Mouse (Mus musculus) thymus, adult 2 months (tissue): ENCODE data around the gene Abcc3. TPM values are rescaled to one million over a fixed set of nuclear protein-coding genes. Genes with fewer than 3 reads are reported as not detected.

Source experiments
- DNase-seq: peaks from one replicate; pipeline ENCODE4 v3.0.0; 2021
- H3K27ac ChIP-seq: fragments of 200-500 bp; 2 replicates; pipeline ENCODE4 v1.5.1; 2012; ENCODE audit warnings: low read length, control low read depth; ENCODE audit not compliant: control insufficient read depth, insufficient read depth
- H3K27me3 ChIP-seq: fragments of 200-500 bp; 2 replicates; pipeline ENCODE4 v1.6.1; 2012; ENCODE audit warnings: mild to moderate bottlenecking, low read length, moderate library complexity, mixed read lengths; ENCODE audit not compliant: control insufficient read depth, insufficient read depth
- H3K36me3 ChIP-seq: fragments of 200-500 bp; 2 replicates; pipeline ENCODE4 v1.6.1; 2012; ENCODE audit warnings: mild to moderate bottlenecking, low read length, moderate library complexity; ENCODE audit not compliant: control insufficient read depth, insufficient read depth
- H3K4me1 ChIP-seq: fragments of 200-500 bp; replicated peaks from 2 replicates; pipeline ENCODE4 v1.6.1; 2012; ENCODE audit warnings: low read length; ENCODE audit not compliant: control insufficient read depth, insufficient read depth
- H3K4me3 ChIP-seq: fragments of 200-500 bp; 2 replicates; pipeline ENCODE4 v1.5.1; 2012; ENCODE audit warnings: mild to moderate bottlenecking, low read length, control low read depth, moderate library complexity; ENCODE audit not compliant: control insufficient read depth, insufficient read depth
- CTCF ChIP-seq: fragments of 200-500 bp; IDR thresholded peaks from 2 replicates; pipeline ENCODE4 v1.5.1; 2012; ENCODE audit warnings: mild to moderate bottlenecking, control low read depth, low read length, moderate library complexity, borderline replicate concordance; ENCODE audit not compliant: control insufficient read depth, poor library complexity, insufficient read depth; ENCODE audit errors: extremely low read depth
- POLR2A ChIP-seq: fragments of 200-500 bp; IDR thresholded peaks from 2 replicates; pipeline ENCODE4 v1.6.1; 2012; ENCODE audit warnings: mild to moderate bottlenecking, low read length, control low read depth, moderate library complexity; ENCODE audit not compliant: control insufficient read depth, poor library complexity, insufficient read depth; ENCODE audit errors: extremely low read depth
- WGBS: fragments of 180-500 bp; shearing (Covaris S2); methylation state at CpG from one replicate; pipeline ENCODE4 v1.1.7; 2018; 5-methylcytosine and 5-hydroxymethylcytosine counted together
- polyA plus RNA-seq: library from polyadenylated mRNA; depleted of rRNA; stranded (reverse); fragments of >200 nt; gene quantifications from 2 replicates; pipeline ENCODE4 v1.2.3, GENCODE M21; 2012; rRNA removed

Abcc3 gene
- polyA plus RNA-seq = 21.5 and 28.4 TPM in 2 replicates

DNA sequence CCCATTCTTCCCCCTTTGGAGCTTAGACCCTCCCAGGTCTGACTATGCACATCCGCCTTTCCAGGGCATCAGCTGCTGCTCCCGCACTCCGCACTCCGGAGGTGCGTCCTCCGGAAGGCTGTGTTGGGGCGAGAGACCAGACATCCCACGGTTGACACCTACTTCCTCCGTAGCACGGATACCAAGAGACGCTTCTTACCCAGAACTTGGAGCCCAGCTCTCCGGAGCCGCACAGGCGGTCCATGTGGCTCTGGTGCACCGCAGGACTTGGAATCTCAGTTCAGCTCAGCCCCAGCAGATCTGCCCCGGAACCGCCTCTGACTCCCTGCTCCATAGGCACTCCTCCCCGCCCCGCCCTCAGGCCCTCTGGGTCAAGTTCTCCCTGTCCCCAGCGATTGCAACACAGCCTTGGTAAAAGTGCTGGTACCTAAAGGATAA, at the start of gene Abcc3:
Abcc3 (minus strand) TSS at position 326 of the 438 bp plus-strand sequence.
- WGBS = 11% methylated on average over 20 of the region's 20 CpGs
- Histone ChIP-seq H3K36me3 (no peaks in the 10 kb centered on the region), H3K27me3 (peaks cover 5% of the 10 kb centered on the region; the same call in 1 of the 2 replicates), H3K4me3 (peak within 1 kb of the TSS; percentile 15), H3K27ac (no peak within 1 kb of the TSS), H3K4me1 (peaks cover 8% of the 10 kb centered on the region)
- peak; percentile 26 for DNase-seq
- no peak for TF ChIP-seq POLR2A
- no peak for TF ChIP-seq CTCF

- Histone ChIP-seq H3K36me3 (no peaks in the 10 kb centered on the region), H3K4me3 (no peak overlapping the region), H3K27me3 (no peaks in the 10 kb centered on the region; the same call in 1 of the 2 replicates), H3K27ac (no peak overlapping the region), H3K4me1 (no peaks in the 10 kb centered on the region)
- TF ChIP-seq POLR2A (no peak), CTCF (no peak)
- DNase-seq = no peak
- 96% methylated on average over 9 of the region's 9 CpGs for WGBS
Observed at GRCm38 (mm10) chr11:94441752-94442151, 49.0 kb upstream of the Abcc3 start.

- H3K27ac ChIP-seq = no peak overlapping the region
- H3K4me1 ChIP-seq = no peaks in the 10 kb centered on the region
- no peaks in the 10 kb centered on the region; the same call in 1 of the 2 replicates for H3K27me3 ChIP-seq
- TF ChIP-seq CTCF (0 out of 2 replicates have a peak, but pooled peaks have one; percentile 15), POLR2A (no peak)
- WGBS = 91% methylated on average over 7 of the region's 7 CpGs
- no peak for DNase-seq
- H3K36me3 ChIP-seq = no peaks in the 10 kb centered on the region
- H3K4me3 ChIP-seq = no peak overlapping the region
Observed at GRCm38 (mm10) chr11:94441122-94441521, 48.3 kb upstream of the Abcc3 start.

DNA sequence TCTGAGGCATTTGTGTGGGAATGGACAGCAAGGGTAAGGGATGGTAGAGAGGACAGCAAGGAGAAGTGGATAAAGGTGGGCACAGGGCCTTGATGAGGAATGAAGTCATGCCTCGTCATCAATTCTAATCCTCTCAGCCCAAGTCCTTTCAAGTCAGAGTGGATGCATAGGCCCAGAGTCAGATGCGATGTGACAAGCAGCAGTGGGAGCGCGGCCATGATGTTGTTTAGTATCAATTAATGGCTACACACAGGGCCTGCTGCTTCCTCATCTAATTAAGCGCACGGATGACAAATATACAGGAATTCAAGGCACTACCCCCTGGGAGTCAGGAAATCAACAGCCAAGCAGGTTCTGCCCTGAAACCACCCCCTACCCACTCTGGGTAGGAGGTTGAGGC, 47.6 kb upstream of the Abcc3 start:
- H3K27me3 ChIP-seq = no peaks in the 10 kb centered on the region; the same call in 1 of the 2 replicates
- no peak overlapping the region for H3K4me3 ChIP-seq
- H3K27ac ChIP-seq = no peak overlapping the region
- H3K36me3 ChIP-seq = no peaks in the 10 kb centered on the region
- no peak for TF ChIP-seq CTCF
- no peak for TF ChIP-seq POLR2A
- no peaks in the 10 kb centered on the region for H3K4me1 ChIP-seq
- no peak for DNase-seq
- WGBS = 97% methylated on average over 6 of the region's 6 CpGs

- WGBS = 59% methylated on average over 9 of the region's 9 CpGs
- no peaks in the 10 kb centered on the region for H3K36me3 ChIP-seq
- no peaks in the 10 kb centered on the region for H3K27me3 ChIP-seq
- TF ChIP-seq POLR2A = no peak
- no peak for TF ChIP-seq CTCF
- no peak for DNase-seq
- no peak overlapping the region for H3K4me3 ChIP-seq
- peaks cover 11% of the 10 kb centered on the region for H3K4me1 ChIP-seq
- H3K27ac ChIP-seq = no peak overlapping the region
Observed at GRCm38 (mm10) chr11:94429011-94429651, 36.3 kb upstream of the Abcc3 start.

DNA sequence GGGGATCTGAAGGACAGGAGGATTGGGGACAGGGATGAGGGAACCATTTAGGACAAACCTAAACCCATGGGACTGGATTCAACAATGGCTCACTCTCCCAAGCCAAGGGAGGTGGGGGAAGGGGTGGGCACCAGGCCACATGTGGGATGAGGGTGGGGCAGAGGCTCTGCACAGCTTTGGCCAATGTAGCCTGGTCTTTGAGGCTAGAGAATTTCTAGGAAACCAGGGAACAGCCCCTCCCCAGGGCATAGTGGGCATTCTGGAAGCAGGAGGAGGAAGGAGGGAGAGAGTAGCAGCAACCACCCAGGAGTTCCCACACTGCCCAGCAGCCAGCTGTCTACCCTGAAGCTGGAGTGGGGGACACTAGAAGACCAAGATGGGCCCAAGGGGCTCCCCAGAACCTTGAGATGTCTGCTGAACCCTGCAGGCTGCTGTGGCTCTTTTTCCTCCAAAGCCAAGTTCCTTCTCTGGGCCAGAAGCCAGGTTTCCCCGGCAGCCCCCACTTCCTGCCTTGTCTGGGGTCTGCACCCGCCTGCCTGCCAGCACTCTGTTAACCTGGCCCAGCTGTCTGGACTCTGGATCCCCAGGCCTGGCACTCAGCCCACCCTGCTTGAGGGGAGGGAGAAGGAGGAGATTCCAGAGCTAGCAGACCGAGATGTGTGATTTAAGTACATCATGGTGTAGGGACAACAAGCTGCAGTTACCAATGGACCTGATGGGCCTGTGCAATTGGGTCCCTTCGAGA, 35.5 kb upstream of the Abcc3 start:
- DNase-seq = no peak
- Histone ChIP-seq H3K4me3 (no peak overlapping the region), H3K27ac (no peak overlapping the region), H3K4me1 (peaks cover 19% of the 10 kb centered on the region), H3K36me3 (no peaks in the 10 kb centered on the region), H3K27me3 (no peaks in the 10 kb centered on the region)
- WGBS = 6% methylated on average over 4 of the region's 4 CpGs
- TF ChIP-seq CTCF (no peak), POLR2A (no peak)

DNA sequence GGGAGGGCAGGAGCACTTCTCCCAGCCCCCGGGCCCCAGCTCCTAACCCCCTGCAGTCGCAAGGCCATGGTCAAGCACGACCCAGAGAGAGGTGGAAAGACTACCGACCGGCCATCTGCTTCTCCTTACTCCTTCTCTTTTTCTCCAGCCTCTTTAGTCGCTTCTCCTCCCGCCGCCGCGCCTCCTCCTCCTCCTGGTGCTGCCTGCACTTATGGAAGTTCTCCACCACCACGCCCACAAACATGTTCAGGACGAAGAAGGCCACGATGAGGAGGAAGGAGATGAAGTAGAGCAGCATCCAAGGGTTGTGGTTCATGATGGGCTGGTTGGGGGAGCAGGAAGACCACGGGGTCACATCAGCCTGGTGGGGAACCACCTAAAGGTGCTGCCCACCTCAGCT, 32.9 kb upstream of the Abcc3 start:
- H3K27ac ChIP-seq = no peak overlapping the region
- H3K4me1 ChIP-seq = peaks cover 20% of the 10 kb centered on the region
- H3K4me3 ChIP-seq = no peak overlapping the region
- H3K36me3 ChIP-seq = no peaks in the 10 kb centered on the region
- no peak for DNase-seq
- no peaks in the 10 kb centered on the region for H3K27me3 ChIP-seq
- TF ChIP-seq CTCF (no peak), POLR2A (no peak)
- 75% methylated on average over 14 of the region's 14 CpGs for WGBS
